Mouse (Mus musculus) forebrain, postnatal 0 days (tissue): ENCODE results near the gene Atp2b2. TPM values are rescaled to one million over a fixed set of nuclear protein-coding genes. Genes with fewer than 3 reads are reported as not detected.
A peak's percentile ranks its signal among the peaks of the same experiment; 100 is the strongest.

Source experiments
- ATAC-seq: fragments of 200-750 bp; cut with Nextera tagmentation; 2 replicates; pipeline ENCODE4 v1.8.0; 2017; ENCODE audit warnings: mild to moderate bottlenecking, moderate library complexity
- DNase-seq: peaks from one replicate; pipeline ENCODE4 v3.0.0-alpha.2; 2015
- H3K27ac ChIP-seq: fragments of 300-500 bp; sonication (generic); 2 replicates; pipeline ENCODE4 v1.5.1; 2014; ENCODE audit warnings: low read depth, mild to moderate bottlenecking, antibody characterized with exemption, low read length, moderate library complexity, mixed read lengths
- H3K27me3 ChIP-seq: fragments of 300-500 bp; sonication (generic); 2 replicates; pipeline ENCODE4 v1.6.1; 2014; ENCODE audit warnings: mild to moderate bottlenecking, low read length, mixed read lengths; ENCODE audit not compliant: insufficient read depth
- H3K36me3 ChIP-seq: fragments of 300-500 bp; sonication (generic); 2 replicates; pipeline ENCODE4 v1.6.1; 2014; ENCODE audit warnings: mild to moderate bottlenecking, moderate library complexity; ENCODE audit not compliant: insufficient read depth
- H3K4me1 ChIP-seq: fragments of 300-500 bp; sonication (generic); 2 replicates; pipeline ENCODE4 v1.6.1; 2014; ENCODE audit warnings: antibody characterized with exemption; ENCODE audit not compliant: insufficient read depth
- H3K4me2 ChIP-seq: fragments of 300-500 bp; sonication (generic); 2 replicates; pipeline ENCODE4 v1.6.1; 2014; ENCODE audit warnings: low read depth, mild to moderate bottlenecking, moderate library complexity
- H3K4me3 ChIP-seq: fragments of 300-500 bp; sonication (generic); 2 replicates; pipeline ENCODE4 v1.5.1; 2014; ENCODE audit warnings: low read depth, low read length, mixed read lengths
- H3K9ac ChIP-seq: fragments of 300-500 bp; sonication (generic); 2 replicates; pipeline ENCODE4 v1.6.1; 2014; ENCODE audit warnings: mild to moderate bottlenecking
- H3K9me3 ChIP-seq: fragments of 300-500 bp; sonication (generic); 2 replicates; pipeline ENCODE4 v1.6.1; 2016; ENCODE audit warnings: low read length
- CTCF ChIP-seq: sonication (generic); IDR thresholded peaks from 2 replicates; pipeline ENCODE4 v1.5.1; 2016; ENCODE audit warnings: antibody characterized with exemption, control low read depth, low read depth
- whole genome bisulfite sequencing: fragments of 180-500 bp; shearing (Covaris S2); extraction: QIAGEN DNeasy Blood & Tissue Kit; methylation state at CpG from one replicate; pipeline ENCODE4 v1.1.7; 2014; 5-methylcytosine and 5-hydroxymethylcytosine counted together
- polyA plus RNA-seq: library from polyadenylated mRNA; unstranded; fragments of >200 nt; fragmentation: Nextera tagmentation; extraction: Ambion mirVana; gene quantifications from 2 replicates; pipeline ENCODE4 v1.2.1, GENCODE M21; 2015
- total RNA-seq: library from RNA; depleted of rRNA; stranded (reverse); fragments of >200 nt; gene quantifications from 2 replicates; pipeline ENCODE4 v1.2.3, GENCODE M21; 2014

Gene Atp2b2
- total and polyA plus RNA-seq, 2 experiments from 2014 or later = 37.8 to 65.1 TPM

GRCm38 (mm10) chr6:113896023-113896422 lies 146.4 kb downstream of the Atp2b2 start:
- DNase-seq (no peak), ATAC-seq (no peak)
- no peaks in the 10 kb centered on the region for H3K36me3 ChIP-seq
- no peak overlapping the region for H3K4me2 ChIP-seq
- no peak overlapping the region for H3K4me3 ChIP-seq
- peaks cover 9% of the 10 kb centered on the region for H3K4me1 ChIP-seq
- H3K27me3 ChIP-seq = no peaks in the 10 kb centered on the region
- H3K9ac ChIP-seq = no peak overlapping the region
- H3K27ac ChIP-seq = no peak overlapping the region
- 85% methylated on average over 4 of the region's 4 CpGs for WGBS
- H3K9me3 ChIP-seq = no peaks in the 10 kb centered on the region
- no peak for TF ChIP-seq CTCF

- no peak for TF ChIP-seq CTCF
- 88% methylated on average over 3 of the region's 3 CpGs for WGBS
- DNase-seq = no peak
Observed at GRCm38 (mm10) chr6:113894008-113894407, 148.4 kb downstream of the Atp2b2 start.

GRCm38 (mm10) chr6:113892091-113892674 lies 150.2 kb downstream of the Atp2b2 start:
- no peak for TF ChIP-seq CTCF
- Histone ChIP-seq H3K9me3 (no peaks in the 10 kb centered on the region), H3K4me2 (peak overlapping the region; percentile 84), H3K27me3 (no peaks in the 10 kb centered on the region), H3K36me3 (no peaks in the 10 kb centered on the region), H3K9ac (peak overlapping the region; percentile 58; the same call in 1 of the 2 replicates), H3K27ac (no peak overlapping the region), H3K4me1 (peaks cover 26% of the 10 kb centered on the region), H3K4me3 (peak overlapping the region; percentile 67; the same call in 1 of the 2 replicates)
- DNase-seq = peak; percentile 29
- 41% methylated on average over 13 of the region's 13 CpGs for WGBS
- no peak for ATAC-seq

More at GRCm38 (mm10) chr6:113894008-113894407, 148.4 kb downstream of the Atp2b2 start:
- no peaks in the 10 kb centered on the region for H3K36me3 ChIP-seq
- H3K4me3 ChIP-seq = no peak overlapping the region
- no peaks in the 10 kb centered on the region for H3K9me3 ChIP-seq
- peaks cover 19% of the 10 kb centered on the region for H3K4me1 ChIP-seq
- no peak for ATAC-seq
- H3K27me3 ChIP-seq = no peaks in the 10 kb centered on the region
- no peak overlapping the region for H3K9ac ChIP-seq
- H3K27ac ChIP-seq = no peak overlapping the region
- no peak overlapping the region for H3K4me2 ChIP-seq

GRCm38 (mm10) chr6:113891225-113891967 lies 151.0 kb downstream of the Atp2b2 start:
- ATAC-seq (peak; percentile 89), DNase-seq (peak; percentile 90)
- TF ChIP-seq CTCF = no peak
- H3K4me2 ChIP-seq = peak overlapping the region; percentile 84
- 3% methylated on average over 46 of the region's 49 CpGs for WGBS
- H3K36me3 ChIP-seq = no peaks in the 10 kb centered on the region
- H3K27me3 ChIP-seq = no peaks in the 10 kb centered on the region
- peak overlapping the region; percentile 58 for H3K9ac ChIP-seq
- peak overlapping the region; percentile 67 for H3K4me3 ChIP-seq
- H3K4me1 ChIP-seq = peaks cover 28% of the 10 kb centered on the region
- no peaks in the 10 kb centered on the region for H3K9me3 ChIP-seq
- H3K27ac ChIP-seq = peak overlapping the region; percentile 75

GRCm38 (mm10) chr6:113890858-113891213 lies 151.6 kb downstream of the Atp2b2 start:
- peaks cover 28% of the 10 kb centered on the region for H3K4me1 ChIP-seq
- no peak for DNase-seq
- peak overlapping the region; percentile 75 for H3K27ac ChIP-seq
- TF ChIP-seq CTCF = no peak
- WGBS = 2% methylated on average over 10 of the region's 10 CpGs
- H3K27me3 ChIP-seq = no peaks in the 10 kb centered on the region
- peak; percentile 66 for ATAC-seq
- H3K36me3 ChIP-seq = no peaks in the 10 kb centered on the region
- H3K9ac ChIP-seq = peak overlapping the region; percentile 58
- peak overlapping the region; percentile 84 for H3K4me2 ChIP-seq
- peak overlapping the region; percentile 67 for H3K4me3 ChIP-seq
- H3K9me3 ChIP-seq = no peaks in the 10 kb centered on the region

GRCm38 (mm10) chr6:113890023-113890857 lies 152.2 kb downstream of the Atp2b2 start:
- peak overlapping the region; percentile 84 for H3K4me2 ChIP-seq
- no peaks in the 10 kb centered on the region for H3K9me3 ChIP-seq
- peak; percentile 71 for DNase-seq
- H3K27ac ChIP-seq = peak overlapping the region; percentile 75
- ATAC-seq = peak; percentile 35
- H3K27me3 ChIP-seq = no peaks in the 10 kb centered on the region
- H3K4me1 ChIP-seq = peaks cover 28% of the 10 kb centered on the region
- peak overlapping the region; percentile 67 for H3K4me3 ChIP-seq
- H3K9ac ChIP-seq = peak overlapping the region; percentile 58
- no peaks in the 10 kb centered on the region for H3K36me3 ChIP-seq
- peak; percentile 41 for TF ChIP-seq CTCF
- 8% methylated on average over 16 of the region's 16 CpGs for WGBS

GRCm38 (mm10) chr6:113889180-113889579 lies 153.2 kb downstream of the Atp2b2 start:
- Histone ChIP-seq H3K4me2 (peak overlapping the region; percentile 84), H3K27me3 (no peaks in the 10 kb centered on the region), H3K4me3 (peak overlapping the region; percentile 67; the same call in 1 of the 2 replicates), H3K4me1 (peaks cover 28% of the 10 kb centered on the region), H3K27ac (no peak overlapping the region), H3K36me3 (no peaks in the 10 kb centered on the region), H3K9ac (peak overlapping the region; percentile 58), H3K9me3 (no peaks in the 10 kb centered on the region)
- no peak for TF ChIP-seq CTCF
- ATAC-seq (no peak), DNase-seq (no peak)
- WGBS = 89% methylated on average over 3 of the region's 3 CpGs
